Mouse (Mus musculus): ENCODE data around the gene Snx10. TPM values are rescaled to one million over a fixed set of nuclear protein-coding genes. Genes with fewer than 3 reads are reported as not detected.

Snx10 gene
- polyA plus RNA-seq, 1 experiment from 2014 or later = 5.2 TPM

DNA sequence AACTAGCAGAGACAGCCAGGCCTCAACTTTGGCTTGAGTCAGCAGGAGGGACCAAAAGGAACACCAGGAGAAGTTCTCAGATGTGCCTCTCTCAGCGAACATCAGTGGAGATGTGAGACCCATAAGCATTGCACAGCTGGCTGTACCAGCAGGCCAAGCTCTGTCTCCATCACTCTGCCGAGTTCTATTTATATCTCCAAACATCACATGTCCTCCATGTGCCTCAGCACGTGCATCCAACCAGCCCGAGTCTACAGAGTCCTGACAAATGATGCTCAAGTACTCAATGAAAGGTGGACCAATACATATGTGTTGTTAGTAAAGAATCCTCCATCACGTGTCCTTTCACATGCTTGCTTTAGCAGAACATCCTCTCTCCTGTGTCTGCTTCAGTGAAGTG, 103.1 kb downstream of the Snx10 start:
- H3K4me1 ChIP-seq = peaks cover 10% of the 10 kb centered on the region
- no peak overlapping the region for H3K4me2 ChIP-seq
- no peak overlapping the region for H3K27ac ChIP-seq
- H3K9me3 ChIP-seq (replicated peaks) = no peaks in the 10 kb centered on the region
- H3K36me3 ChIP-seq = no peaks in the 10 kb centered on the region
- no peak overlapping the region for H3K4me3 ChIP-seq
- ATAC-seq = no peak
- no peak overlapping the region for H3K9ac ChIP-seq
- 72% methylated on average over 5 of the region's 5 CpGs for WGBS (ENCODE audit: insufficient replicate concordance)
- H3K27me3 ChIP-seq (replicated peaks) = 0 out of 2 replicates have a peak, but pooled peaks cover 5% of the 10 kb centered on the region

DNA sequence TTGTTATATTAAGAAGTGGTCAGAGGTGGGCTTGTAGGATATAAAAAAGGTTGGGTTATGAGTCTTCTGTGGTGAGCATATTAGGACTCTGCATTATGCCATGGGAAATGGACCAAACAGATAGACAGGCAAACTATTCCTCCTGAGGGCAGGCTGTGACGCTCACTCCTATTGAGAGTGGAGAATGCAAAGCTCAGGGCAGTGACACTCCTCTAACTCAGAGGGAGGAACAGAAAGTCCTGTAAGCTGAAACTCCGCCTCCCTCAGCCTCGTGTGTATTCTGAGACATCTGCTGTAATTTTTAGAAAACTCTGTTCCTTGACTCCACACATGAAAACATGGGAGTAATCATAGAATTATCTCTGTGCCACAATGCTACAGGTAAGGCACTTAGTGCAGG, 106.0 kb downstream of the Snx10 start:
- Histone ChIP-seq H3K9ac (no peak overlapping the region), H3K4me1 (peaks cover 32% of the 10 kb centered on the region), H3K36me3 (no peaks in the 10 kb centered on the region), H3K27ac (no peak overlapping the region), H3K27me3 (replicated peaks) (0 out of 2 replicates have a peak, but pooled peaks cover 5% of the 10 kb centered on the region), H3K4me3 (no peak overlapping the region), H3K4me2 (no peak overlapping the region), H3K9me3 (replicated peaks) (no peaks in the 10 kb centered on the region)
- 33% methylated on average over 3 of the region's 3 CpGs for WGBS (ENCODE audit: insufficient replicate concordance)
- no peak for ATAC-seq

DNA sequence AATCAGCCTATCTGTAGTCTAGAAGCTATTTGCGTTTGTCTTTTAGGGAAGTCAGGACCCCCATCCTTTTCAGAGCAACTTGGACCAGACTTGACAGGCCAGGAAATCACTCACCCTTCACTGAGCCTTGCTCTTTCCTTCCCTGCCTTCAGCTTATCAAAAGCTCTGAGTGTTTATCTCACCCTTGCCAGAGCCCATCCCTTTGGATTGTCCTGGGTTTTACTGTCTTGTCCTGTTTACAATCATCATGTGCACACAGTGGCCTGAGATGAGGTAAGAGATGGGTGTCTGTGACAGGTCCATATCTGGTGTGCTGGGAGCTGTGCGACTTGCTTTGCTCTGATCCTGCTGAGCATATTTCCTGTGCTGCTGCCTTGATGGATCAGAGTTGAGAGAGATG, 106.5 kb downstream of the Snx10 start:
- Histone ChIP-seq H3K4me3 (no peak overlapping the region), H3K4me2 (no peak overlapping the region), H3K4me1 (peaks cover 37% of the 10 kb centered on the region), H3K27ac (no peak overlapping the region), H3K9me3 (replicated peaks) (no peaks in the 10 kb centered on the region), H3K36me3 (no peaks in the 10 kb centered on the region), H3K9ac (no peak overlapping the region), H3K27me3 (replicated peaks) (peaks cover 9% of the 10 kb centered on the region; the same call in 1 of the 2 replicates)
- WGBS (ENCODE audit: insufficient replicate concordance) = 13% methylated on average over 2 of the region's 2 CpGs
- no peak for ATAC-seq

DNA sequence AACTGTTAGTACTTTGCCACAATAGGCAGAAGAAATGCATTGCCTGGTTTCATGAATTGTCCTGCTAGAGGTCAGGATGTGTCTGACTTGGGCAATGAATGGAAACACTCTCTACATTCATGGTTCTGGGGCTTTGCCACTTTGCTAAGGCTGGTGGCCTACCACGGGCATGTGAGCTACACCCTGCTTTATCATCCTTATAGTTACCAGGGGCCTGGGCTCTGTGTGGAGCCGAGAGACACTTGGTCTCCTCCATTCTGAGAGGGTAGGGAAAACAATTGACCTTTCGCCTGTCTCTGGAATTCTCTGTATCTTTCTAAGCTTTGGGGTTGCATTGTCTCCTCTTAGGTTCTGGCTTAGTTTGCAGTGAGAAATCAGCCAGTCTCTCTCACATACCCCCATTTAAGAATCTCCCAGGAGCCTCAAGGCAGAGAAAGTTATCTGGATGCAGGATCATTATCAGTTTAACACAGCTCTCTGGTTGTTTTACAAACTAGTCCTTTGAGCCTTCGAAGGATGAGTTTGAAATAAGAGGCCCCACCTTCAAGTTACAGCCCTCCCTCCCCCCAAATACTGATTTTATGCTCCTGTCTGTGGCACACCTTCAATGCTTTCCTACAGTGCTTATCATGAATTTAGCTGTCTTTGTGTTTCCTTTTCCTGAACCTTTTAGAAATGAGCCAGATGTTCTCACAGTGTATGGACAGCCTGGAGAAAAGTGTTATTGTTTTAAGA, 109.4 kb downstream of the Snx10 start:
- H3K27ac ChIP-seq = peak overlapping the region; percentile 74

DNA sequence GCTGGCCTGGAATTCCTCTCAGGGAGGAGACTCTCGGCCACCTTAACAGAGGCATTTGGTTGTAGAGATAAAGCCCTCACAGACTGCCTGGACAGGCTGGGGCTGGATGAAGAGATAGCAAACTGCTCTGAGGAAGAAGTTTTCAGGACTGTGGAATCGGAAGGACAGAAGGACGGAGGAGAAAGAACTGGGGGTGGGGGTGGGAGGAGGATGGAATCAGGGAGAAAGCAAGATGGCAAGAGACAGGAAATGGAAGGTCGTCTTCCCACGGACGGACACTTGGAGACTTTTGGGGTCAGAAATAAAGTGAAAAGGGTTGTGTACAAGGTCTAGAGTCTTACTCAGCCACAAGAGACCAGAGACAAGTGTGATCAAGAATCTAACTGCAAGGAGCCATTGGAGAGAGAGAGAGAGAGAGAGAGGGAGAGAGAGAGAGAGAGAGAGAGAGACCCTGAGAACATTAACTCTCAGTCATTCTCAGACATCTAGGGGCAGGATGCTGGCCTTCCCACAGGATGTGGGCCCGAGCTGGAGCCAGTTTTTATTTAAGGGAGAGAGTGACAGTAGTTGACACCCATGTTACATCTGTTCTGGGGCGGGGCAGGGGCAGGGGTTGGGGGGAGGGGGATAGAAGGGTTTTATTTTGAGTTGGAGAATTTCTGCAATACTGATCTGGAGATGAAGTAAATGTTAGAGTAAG, 110.1 kb downstream of the Snx10 start:
- WGBS (ENCODE audit: insufficient replicate concordance) = 15% methylated on average over 8 of the region's 8 CpGs
- H3K9ac ChIP-seq = peak overlapping the region; percentile 46
- H3K27ac ChIP-seq = peak overlapping the region; percentile 74
- peaks cover 16% of the 10 kb centered on the region; the same call in 1 of the 2 replicates for H3K27me3 ChIP-seq (replicated peaks)
- H3K4me3 ChIP-seq = 0 out of 2 replicates have a peak overlapping the region, but pooled peaks have one; percentile 10
- H3K9me3 ChIP-seq (replicated peaks) = no peaks in the 10 kb centered on the region
- peak; percentile 84 for ATAC-seq
- H3K4me2 ChIP-seq = peak overlapping the region; percentile 53
- peaks cover 49% of the 10 kb centered on the region for H3K4me1 ChIP-seq
- no peaks in the 10 kb centered on the region for H3K36me3 ChIP-seq

More for the DNA sequence above, 109.4 kb downstream of the Snx10 start:
- peaks cover 16% of the 10 kb centered on the region; the same call in 1 of the 2 replicates for H3K27me3 ChIP-seq (replicated peaks)
- H3K36me3 ChIP-seq = no peaks in the 10 kb centered on the region
- 21% methylated on average over 4 of the region's 4 CpGs for WGBS (ENCODE audit: insufficient replicate concordance)
- H3K9me3 ChIP-seq (replicated peaks) = no peaks in the 10 kb centered on the region
- H3K4me1 ChIP-seq = peaks cover 49% of the 10 kb centered on the region
- peak; percentile 70 for ATAC-seq
- H3K4me2 ChIP-seq = peak overlapping the region; percentile 53
- H3K9ac ChIP-seq = no peak overlapping the region
- H3K4me3 ChIP-seq = 0 out of 2 replicates have a peak overlapping the region, but pooled peaks have one; percentile 10

DNA sequence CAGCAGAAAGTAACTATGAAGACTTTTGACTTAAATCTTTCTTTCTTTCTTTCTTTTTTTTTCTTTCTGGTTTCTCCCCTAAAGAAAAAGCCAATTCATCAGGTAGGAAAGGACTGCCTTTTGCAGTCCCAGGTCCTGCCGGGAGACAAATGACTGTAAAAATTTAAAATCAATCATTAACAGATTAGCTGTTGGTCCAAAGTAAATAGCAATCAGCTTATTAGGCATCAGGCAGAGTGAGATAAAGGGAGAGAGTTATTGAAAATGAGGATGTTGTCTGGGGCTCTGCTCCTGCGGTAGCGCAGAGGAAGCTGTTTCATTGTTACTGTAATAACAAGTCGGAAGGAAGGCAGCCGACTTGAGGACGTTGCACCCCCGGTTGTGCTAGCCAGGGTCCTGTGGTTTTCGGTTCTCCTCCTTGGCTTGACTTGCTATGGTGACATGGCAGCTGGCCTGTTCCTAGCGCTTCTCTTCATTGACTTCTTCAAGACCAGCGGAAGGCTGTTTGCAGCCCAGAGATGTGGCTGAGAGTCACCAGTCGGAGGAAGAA, 112.4 kb downstream of the Snx10 start:
- Histone ChIP-seq H3K27ac (no peak overlapping the region), H3K4me2 (no peak overlapping the region; the same call in 1 of the 2 replicates), H3K27me3 (replicated peaks) (peaks cover 16% of the 10 kb centered on the region; the same call in 1 of the 2 replicates), H3K4me3 (no peak overlapping the region), H3K9me3 (replicated peaks) (no peaks in the 10 kb centered on the region), H3K9ac (no peak overlapping the region), H3K4me1 (peaks cover 40% of the 10 kb centered on the region), H3K36me3 (no peaks in the 10 kb centered on the region)
- 13% methylated on average over 11 of the region's 11 CpGs for WGBS (ENCODE audit: insufficient replicate concordance)
- no peak for ATAC-seq

Small RNA genes lying within 50 kb of the gene (microRNA-seq; reads per million reads assigned to microRNA genes)
- not detected for gene Gm22914

Other genes with a start within 250 kb of the Snx10 start
- gene Nfe2l3, start 91.2 kb upstream of the Snx10 start, polyA plus RNA-seq (2016; fragmentation: Nextera tagmentation; extraction: Ambion mirVana) = 0.23 and 0.29 TPM in 2 replicates
- 1,236 and 1,328 TPM in 2 replicates for gene Hnrnpa2b1, start 54.0 kb upstream of the Snx10 start, polyA plus RNA-seq (2016; fragmentation: Nextera tagmentation; extraction: Ambion mirVana)
- gene Cbx3, start 53.5 kb upstream of the Snx10 start, polyA plus RNA-seq (2016; fragmentation: Nextera tagmentation; extraction: Ambion mirVana) = 307 and 311 TPM in 2 replicates

Data from liver, embryonic 12.5 days (tissue).